Mouse (Mus musculus): ENCODE data around the gene Filip1l. TPM values are rescaled to one million over a fixed set of nuclear protein-coding genes. Genes with fewer than 3 reads are reported as not detected.

The Filip1l gene
- total RNA-seq, 4 experiments from 2014 or later: 44.3 to 47.8 (median 46.5) TPM

DNA sequence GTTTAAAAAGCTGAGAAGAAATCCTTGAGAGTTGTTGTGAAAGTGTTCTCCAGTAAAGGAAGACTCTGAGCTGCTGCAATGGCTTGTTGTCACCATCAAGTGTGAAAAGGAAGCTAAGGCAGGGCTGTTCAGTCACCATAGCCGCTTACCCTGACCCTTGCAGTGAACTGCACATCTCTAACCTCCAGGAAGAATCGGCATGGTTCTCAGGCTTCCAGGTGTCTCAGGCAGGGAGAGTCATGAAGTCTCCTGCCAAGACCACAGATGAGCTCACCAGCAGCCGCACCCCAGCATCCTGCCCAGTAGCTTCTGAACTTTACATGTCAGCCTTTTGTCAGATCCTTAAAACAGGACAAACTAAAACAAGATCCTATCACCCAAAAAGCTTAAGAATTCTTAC is 213.3 kb downstream of the Filip1l start:
- DNase-seq (ENCODE audit: low spot score in 2 of 2): no peak

DNA sequence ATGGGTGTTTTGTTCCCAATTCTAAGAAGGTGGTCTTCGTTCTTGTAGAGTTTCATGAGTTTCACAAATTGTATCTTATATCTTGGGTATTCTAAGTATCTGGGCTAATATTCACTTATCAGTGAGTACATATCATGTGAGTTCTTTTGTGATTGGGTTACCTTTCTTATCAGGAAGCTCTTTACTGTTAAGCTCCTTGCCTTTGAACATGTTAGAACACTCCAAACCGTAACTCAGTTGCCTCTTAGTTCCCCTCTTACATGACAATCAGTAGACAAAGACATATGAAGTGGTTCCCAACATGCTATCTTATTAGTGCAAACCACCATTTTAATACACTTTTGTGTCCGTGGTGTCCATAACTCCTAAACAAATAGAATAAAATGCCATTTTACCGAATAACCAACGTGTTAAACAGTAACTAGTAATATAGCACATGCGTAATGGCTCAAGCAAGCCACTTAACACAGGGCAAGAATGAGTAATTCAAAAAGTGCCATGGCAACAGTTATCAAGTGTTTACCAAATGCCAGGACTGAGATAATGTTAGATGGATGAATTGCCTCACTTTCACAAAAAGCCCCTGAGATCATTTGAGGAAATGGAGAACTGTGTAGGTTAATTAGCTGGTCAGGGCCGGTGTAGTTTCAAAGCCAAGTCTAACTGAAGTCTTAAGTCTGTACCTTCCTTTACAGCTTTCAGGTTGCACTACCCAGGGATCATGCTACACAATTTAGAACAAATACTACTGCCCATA is 215.9 kb downstream of the Filip1l start:
- no peak for DNase-seq (ENCODE audit: low spot score in 2 of 2)

DNA sequence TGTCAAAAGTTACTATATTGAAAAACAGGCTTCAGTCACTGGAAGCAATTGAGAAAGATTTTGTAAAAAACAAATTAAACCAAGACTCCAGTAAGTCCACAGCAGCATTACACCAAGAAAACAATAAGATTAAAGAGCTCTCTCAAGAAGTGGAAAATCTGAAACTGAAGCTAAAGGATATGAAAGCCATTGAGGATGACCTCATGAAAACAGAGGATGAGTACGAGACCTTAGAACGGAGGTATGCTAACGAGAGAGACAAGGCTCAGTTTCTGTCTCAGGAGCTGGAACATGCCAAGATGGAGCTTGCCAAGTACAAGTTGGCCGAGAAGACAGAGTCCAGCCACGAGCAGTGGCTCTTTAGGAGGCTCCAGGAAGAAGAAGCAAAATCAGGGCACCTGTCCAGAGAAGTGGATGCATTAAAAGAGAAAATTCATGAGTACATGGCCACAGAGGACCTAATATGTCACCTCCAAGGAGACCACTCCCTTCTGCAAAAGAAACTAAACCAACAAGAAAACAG is 218.0 kb downstream of the Filip1l start:
- DNase-seq (ENCODE audit: low spot score in 2 of 2): peak in 1 of 2 experiments; percentile 18

DNA sequence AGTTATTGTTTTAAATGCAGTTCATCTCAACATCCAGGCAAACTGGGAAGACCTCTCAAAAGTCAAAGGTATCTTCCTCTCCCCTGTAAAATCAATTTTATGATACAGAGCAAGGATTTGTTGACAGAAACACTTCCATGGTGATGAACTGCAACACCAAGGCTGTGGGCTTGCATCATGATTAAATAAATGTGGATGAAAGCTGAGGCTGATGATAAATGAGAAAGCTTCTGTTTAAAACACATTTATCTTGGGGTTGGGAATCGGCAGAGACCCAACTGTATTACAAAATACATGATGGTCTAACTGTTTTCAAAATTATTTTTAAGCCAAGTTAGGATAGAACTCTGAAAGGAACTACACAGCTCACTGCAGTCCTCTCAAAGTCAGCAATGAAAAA is 220.9 kb downstream of the Filip1l start:
- no peak for DNase-seq (ENCODE audit: low spot score in 2 of 2)

DNA sequence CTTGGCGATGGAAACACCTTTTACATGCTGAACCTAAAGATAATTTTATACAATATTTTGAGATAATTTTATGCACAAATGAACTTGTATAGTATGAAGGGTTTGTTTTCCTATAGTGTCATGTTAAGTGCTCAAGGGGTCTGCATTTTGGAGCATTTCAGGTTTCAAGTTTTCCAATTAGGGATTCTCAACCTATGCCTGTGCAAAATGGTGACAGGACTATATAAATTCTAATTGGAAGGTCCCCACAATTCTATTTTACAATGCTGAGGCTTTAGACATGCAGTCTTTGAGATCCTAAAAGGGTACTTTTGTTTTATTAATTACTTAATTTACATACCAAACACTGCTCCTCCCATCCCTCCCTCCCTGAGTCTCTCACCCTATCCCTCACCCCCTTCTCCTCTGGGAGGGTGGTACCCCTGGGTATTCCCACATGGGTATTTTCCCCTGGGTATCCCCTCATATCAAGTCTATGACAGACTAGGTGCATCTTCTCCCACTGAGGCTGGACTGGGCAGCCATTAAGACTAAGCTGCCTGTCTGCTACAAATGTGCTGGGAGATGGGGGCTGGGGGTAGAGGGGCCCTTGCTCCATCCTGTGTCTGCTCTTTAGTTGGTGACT is 223.0 kb downstream of the Filip1l start:
- no peak for DNase-seq (ENCODE audit: low spot score in 2 of 2)

DNA sequence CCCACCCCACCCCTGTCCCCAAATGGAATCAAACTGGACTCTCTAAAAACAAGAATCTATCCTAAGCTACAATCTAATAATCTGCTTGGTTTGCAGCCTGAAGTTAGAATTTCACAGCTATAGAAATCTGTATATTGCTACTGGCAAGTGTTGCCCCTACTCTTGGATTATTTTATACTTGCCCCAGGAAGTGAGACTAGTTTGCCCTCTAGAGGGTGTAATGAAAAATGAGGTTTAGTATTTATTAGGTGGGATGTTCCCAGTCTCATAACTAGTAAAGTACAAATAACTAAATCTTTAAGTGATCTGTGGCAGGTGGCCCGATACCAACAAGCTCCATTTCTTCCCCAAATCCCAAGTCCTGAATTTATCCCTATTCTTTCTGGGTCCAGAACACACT is 224.6 kb downstream of the Filip1l start:
- DNase-seq (ENCODE audit: low spot score in 2 of 2): no peak

DNA sequence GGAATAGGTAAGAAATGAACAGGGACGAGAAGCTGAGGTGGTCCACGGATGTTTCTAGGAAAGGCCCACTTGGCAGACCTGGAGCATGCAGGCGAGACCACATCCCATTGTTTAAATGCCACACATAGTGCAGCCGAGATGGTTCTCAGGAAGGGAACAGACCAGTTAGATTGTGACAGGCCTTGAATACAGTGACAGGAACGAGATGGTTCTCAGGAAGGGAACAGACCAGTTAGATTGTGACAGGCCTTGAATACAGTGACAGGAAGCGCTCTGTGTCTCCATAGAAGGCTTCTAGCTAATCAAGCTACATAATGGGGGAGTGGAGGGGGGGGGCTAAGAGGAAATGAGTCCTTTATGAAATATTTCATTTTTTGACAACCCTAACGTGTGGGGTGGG is 227.1 kb downstream of the Filip1l start:
- DNase-seq (ENCODE audit: low spot score in 2 of 2): no peak

DNA sequence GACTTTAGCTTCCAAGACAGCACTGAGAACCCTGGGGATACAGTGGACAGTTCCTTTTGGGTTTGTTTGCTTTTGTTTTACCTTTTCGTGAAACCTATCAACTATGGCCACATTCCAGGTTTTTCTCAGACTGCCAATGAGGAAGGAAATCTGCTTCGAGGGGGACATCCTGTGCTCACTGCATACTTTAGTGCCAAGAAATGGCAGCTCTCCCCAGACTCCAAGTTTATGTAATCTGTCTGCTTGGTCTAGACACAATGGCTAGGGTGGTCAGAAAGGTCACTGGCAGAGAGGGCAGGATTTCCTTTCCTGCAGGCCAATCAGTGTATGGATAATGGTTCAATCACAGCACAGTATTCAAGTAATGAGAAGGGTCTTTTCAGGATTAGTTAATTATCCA is 229.1 kb downstream of the Filip1l start:
- DNase-seq (ENCODE audit: low spot score in 2 of 2): no peak

DNA sequence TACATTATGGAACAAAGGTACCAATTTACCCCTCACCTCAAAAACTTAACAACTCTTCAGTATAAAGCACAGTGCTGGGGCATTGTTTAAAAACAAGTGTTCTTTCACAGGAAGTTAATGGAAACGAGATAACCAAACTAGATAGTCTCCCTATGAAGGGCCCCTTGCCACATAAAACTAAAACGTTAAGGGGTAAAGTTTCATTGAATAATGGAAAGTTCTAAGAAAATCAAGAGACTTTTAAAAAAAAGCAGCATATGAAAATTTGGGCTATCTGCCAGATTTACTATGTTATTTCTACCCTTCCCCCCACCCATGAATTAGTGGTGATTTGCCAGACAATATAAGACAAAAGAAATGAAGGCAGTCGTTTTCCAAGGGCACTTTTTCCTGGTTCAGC is 232.3 kb downstream of the Filip1l start:
- DNase-seq (ENCODE audit: low spot score in 2 of 2): no peak

DNA sequence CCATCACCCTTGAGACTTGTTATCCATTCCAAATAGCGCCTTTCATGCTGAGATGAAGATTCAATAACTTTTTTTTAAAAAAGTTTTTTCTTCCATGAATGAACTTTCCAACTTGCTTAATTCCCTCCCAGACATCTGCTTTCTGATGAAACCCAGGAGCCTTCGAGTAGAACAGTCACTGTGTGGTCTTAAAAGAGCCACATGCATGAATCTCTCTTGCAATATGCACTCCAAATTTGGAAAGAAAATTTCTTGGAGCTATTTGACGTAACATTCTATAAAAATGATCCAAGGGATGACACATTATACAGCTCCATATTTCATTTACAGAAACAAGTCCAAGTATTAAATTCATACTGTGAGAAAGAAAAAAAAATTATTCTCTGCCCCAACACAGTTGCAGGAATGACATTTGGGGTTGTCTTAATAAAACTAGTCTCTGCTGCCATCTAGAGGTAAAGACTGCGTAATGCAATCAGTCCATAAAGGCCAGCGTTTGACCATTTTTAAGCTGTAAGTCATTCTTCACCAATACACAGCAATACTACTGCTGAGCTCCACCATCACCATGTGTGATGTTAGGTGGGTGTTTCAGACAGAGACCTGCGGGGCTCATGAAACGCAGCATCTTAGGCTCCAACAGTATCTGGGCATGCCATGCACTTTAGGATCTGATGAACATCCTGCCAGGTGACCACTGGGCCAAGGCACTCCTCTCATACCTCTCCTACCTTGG is 240.7 kb downstream of the Filip1l start:
- peak in 1 of 2 experiments; percentile 7 for DNase-seq (ENCODE audit: low spot score in 2 of 2)

DNA sequence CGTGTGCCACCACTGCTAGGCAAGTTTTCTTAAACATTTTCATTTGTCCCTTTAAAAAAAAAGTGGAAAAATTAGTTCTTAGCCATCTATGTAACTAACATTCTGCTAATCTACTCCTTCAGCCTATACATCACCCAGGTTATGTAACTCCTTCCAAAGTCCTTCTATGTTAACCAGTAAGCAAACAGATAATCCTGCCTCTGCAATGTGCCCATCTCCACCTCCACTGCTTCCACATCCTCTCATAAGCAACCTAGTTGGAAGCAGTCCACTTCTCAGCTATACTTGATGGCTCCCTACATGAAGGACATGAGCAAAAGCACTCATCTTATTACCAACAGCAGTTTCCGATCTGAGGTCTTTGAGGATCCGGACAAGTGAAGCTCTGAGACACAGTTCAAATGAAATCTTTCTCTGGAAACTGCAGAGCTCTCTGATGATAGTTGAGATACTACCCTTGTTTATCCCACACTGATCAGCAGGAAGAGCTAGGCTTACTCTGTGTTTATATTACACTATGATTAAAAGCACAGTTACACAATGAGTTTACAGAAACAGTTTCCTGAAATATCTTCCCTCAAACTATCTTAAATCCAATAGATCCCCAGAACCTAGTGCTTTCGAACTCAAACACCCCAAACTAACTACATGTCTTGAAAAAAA is 244.5 kb downstream of the Filip1l start:
- no peak for DNase-seq (ENCODE audit: low spot score in 2 of 2)

DNA sequence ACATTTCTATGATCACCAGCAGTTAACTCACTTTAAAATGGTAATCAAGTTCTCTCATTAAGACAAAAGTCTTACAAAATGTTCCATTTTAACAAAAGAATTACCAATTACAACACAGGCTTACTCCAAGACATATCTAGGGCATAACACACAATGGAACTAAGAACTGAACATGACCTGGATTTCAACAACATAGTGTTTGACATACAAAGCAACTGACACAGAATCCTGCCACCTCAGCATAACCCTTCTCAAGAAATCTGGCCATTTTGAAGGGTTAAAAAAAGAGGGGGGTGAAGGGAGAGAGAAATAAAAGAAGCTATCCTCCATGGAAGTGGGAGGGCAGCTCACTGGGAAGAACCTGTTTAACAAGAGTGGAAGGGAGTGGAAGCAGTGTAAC is 248.1 kb downstream of the Filip1l start:
- DNase-seq (ENCODE audit: low spot score in 2 of 2): no peak

DNA sequence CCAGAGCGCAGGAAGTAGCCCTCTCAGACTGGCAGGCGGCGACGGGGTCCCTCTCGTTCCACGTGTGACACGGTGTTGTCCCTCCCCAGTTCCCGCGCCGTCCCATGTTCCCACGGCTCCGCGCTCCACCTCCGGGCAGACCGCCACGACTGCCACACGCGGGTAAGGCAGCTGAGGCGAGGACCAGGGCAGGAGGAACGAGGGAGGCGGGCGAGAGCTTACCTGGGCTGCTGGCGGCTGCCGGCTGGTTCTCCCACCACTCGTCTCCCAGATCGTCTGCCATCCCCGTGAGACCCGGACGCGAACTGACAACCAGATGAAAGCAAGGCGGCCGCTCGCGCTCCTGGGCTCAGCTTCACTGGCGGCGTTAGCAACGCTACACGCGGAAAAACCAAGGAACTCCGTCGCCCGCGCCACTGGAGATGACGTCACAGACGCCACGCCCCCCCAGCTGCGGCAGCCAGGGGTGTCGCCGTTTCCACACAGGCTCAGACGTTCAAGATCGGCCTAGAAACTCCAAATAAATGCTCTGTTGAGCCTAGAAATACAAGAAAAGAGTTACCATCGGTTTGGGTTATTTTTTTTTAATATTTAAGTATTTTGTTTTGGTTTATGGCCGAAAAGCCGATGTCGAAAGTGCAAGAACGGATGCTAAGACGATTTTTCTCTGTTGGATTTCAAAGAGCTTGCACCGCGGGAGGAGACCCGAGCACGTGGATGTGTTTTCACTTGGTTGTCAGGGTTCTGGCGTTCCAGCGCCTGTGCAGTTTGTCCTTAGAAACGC is 253.7 kb downstream of the Filip1l start, which contains the start of gene Cmss1:
TSS of gene Cmss1 (minus strand) at position 421 of the 784 bp plus-strand sequence.
- peak; percentile 53 to 63 for DNase-seq (ENCODE audit: low spot score in 2 of 2)

DNA sequence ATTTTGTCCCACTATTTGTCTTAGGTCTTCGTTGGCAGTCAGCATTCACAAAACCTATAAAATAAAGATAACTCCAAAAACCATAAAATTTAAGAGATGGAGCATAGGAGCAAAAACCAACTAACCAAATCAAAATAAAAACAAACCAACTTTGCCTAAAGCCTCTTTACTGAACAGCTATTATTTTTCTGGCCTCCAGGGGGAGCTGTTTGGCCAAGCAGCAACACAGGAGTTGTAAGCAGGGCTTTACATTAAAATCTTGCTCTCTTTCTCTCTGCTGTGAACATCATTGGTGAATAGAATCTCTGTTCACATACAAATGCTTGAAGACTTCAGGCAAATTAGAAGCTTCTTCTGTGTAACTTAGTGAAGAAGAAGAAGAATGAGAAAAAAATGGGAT is 258.9 kb downstream of the Filip1l start:
- DNase-seq (ENCODE audit: low spot score in 2 of 2): no peak

Other genes with a start within 250 kb of the Filip1l start
- gene Tomm70a, start 231.4 kb upstream of the Filip1l start, total RNA-seq (2022): 10 to 100 TPM; 30.0 to 34.5 (median 32.2) TPM
- gene Nit2, start 185.8 kb upstream of the Filip1l start, total RNA-seq (2022): 10 to 100 TPM; 19.5 to 26.0 (median 22.4) TPM
- gene Tbc1d23, start 121.6 kb upstream of the Filip1l start, total RNA-seq (2022): 10 to 100 TPM; 19.5 to 23.2 (median 19.7) TPM
- not detected for gene Tmem30c, start 60.2 kb upstream of the Filip1l start, total RNA-seq (2022)